15 mouse cellular contexts compared by ENCODE assay signal in genomic region chr1:131967336-131967735, GRCm38 (mm10). TPM values are rescaled to one million over a fixed set of nuclear protein-coding genes. Genes with fewer than 3 reads are reported as not detected.
A peak's percentile ranks its signal among the peaks of the same experiment; 100 is the strongest.
DNase-seq lines count a peak whose midpoint lies in the region; ATAC-seq and TF ChIP-seq lines count a peak whose summit lies in the region.
"Had no signal": no experiment of that assay in that cellular context is flagged by ENCODE, and none has a peak within 500 bp of the region (broad histone marks: within the 10 kb centered on the region; RNA-seq: fewer than 3 reads in every experiment).

No protein-coding gene starts in this region.

- H3K4me3 ChIP-seq in lung, adult 2 months (replicated peaks; ENCODE audit: extremely low read depth, low read depth, low read length) = no peak overlapping the region
- no peak overlapping the region for H3K4me3 ChIP-seq in cerebellum, adult 2 months (replicated peaks; ENCODE audit: insufficient read depth, low read depth, low read length)
- H3K4me3 ChIP-seq: limb, embryonic 15.5 days; myocyte had no signal

- ATAC-seq in CD4-positive, CD25-positive, alpha-beta regulatory T cell, adult 4 months = no peak
- ATAC-seq: inflammation-experienced regulatory T-cells, adult 6 months had no signal

- peaks cover 12% of the 10 kb centered on the region for H3K4me1 ChIP-seq in lung, adult 2 months (ENCODE audit: control insufficient read depth, insufficient read depth, low read length)
- H3K4me1 ChIP-seq in cerebellum, adult 2 months (ENCODE audit: control insufficient read depth, insufficient read depth, low read length) = no peaks in the 10 kb centered on the region; the same call in 1 of the 2 replicates

- H3K27me3 ChIP-seq in cerebellum, adult 2 months (ENCODE audit: control insufficient read depth, insufficient read depth, low read length) = peaks cover 1% of the 10 kb centered on the region; the same call in 1 of the 2 replicates

- 49% methylated on average over 7 of the region's 7 CpGs for WGBS in lung, adult 2 months
- 88% methylated on average over 7 of the region's 7 CpGs for WGBS in cerebellum, adult 2 months

- TF ChIP-seq POLR2A in lung, adult 2 months (IDR thresholded peaks at IDR 0.05; ENCODE audit: borderline replicate concordance, extremely low read depth, low read depth, low read length) = no peak
- no peak for TF ChIP-seq POLR2A in cerebellum, adult 2 months (IDR thresholded peaks at IDR 0.05; ENCODE audit: borderline replicate concordance, insufficient read depth, low read length)

- H3K27ac ChIP-seq in cerebellum, adult 2 months (ENCODE audit: insufficient read depth, low read length) = no peak overlapping the region
- H3K27ac ChIP-seq: limb, embryonic 15.5 days; macrophage had no signal

- peak; percentile 42 to 77 for DNase-seq in lung, adult 18-20 months
- DNase-seq in lung, adult 2 months = no peak
- peak; percentile 31 for DNase-seq in urinary bladder, postnatal 14 days (ENCODE audit: low spot score)
- DNase-seq in urinary bladder, postnatal 4 days (ENCODE audit: low spot score in 2 of 2) = no peak
- peak; percentile 45 to 71 for DNase-seq in kidney, postnatal 25 days
- no peak for DNase-seq in cerebellum, adult 2 months
- DNase-seq: cerebellum, adult 11 months; gastrocnemius, postnatal 10 days; heart, postnatal 4 days; thymus, adult 18-20 months had no signal

- no peak for TF ChIP-seq CTCF in lung, adult 2 months (IDR thresholded peaks at IDR 0.05; ENCODE audit: insufficient read depth, low read length)
- no peak for TF ChIP-seq CTCF in cerebellum, adult 2 months (IDR thresholded peaks at IDR 0.05; ENCODE audit: borderline replicate concordance, insufficient read depth, low read depth, low read length)

RNA-seq across cellular contexts. Expression of gene Slc45a3, which starts 4.6 kb away (rescaled TPM):
- 14.0 and 14.2 TPM in 2 replicates for polyA plus RNA-seq in lung, adult 2 months (2012; rRNA removed)
- 4.3 and 4.5 TPM in 2 replicates for polyA plus RNA-seq in cerebellum, adult 2 months (2012; rRNA removed)
- polyA plus RNA-seq in CD4-positive, CD25-positive, alpha-beta regulatory T cell, adult 4 months (2017; shearing (Covaris generic)) = under 1 TPM; 0.26 to 0.49 TPM
- polyA plus RNA-seq: inflammation-experienced regulatory T-cells, adult 6 months had no signal

RNA-seq across cellular contexts. Expression of gene Elk4, which starts 40.1 kb away (rescaled TPM):
- 27.0 and 39.9 TPM in 2 replicates for polyA plus RNA-seq in lung, adult 2 months (2012; rRNA removed)
- 17.6 and 18.6 TPM in 2 replicates for polyA plus RNA-seq in cerebellum, adult 2 months (2012; rRNA removed)
- 10 to 100 TPM; 58.2 to 68.3 TPM for polyA plus RNA-seq in CD4-positive, CD25-positive, alpha-beta regulatory T cell, adult 4 months (2017; shearing (Covaris generic))

RNA-seq across cellular contexts. Expression of gene Nucks1, which starts 57.0 kb away (rescaled TPM):
- 5.6 and 11.3 TPM in 2 replicates for polyA plus RNA-seq in lung, adult 2 months (2012; rRNA removed)
- 47.4 and 49.5 TPM in 2 replicates for polyA plus RNA-seq in cerebellum, adult 2 months (2012; rRNA removed)
- 10 to 100 TPM; 39.1 to 46.2 TPM for polyA plus RNA-seq in CD4-positive, CD25-positive, alpha-beta regulatory T cell, adult 4 months (2017; shearing (Covaris generic))

Comparison
In these comparisons a context has a peak if more than half of its experiments do, and no peak if none do; other contexts are left out.
1. DNase-seq: peak in lung, adult 18-20 months (2 of 2), urinary bladder, postnatal 14 days (single experiment) and kidney, postnatal 25 days (2 of 2); none in lung, adult 2 months (single experiment), urinary bladder, postnatal 4 days (0 of 2) and cerebellum, adult 2 months (0 of 2).